Mouse (Mus musculus): ENCODE measurements around the gene Sema4f.

Gene Sema4f

GRCm38 (mm10) chr6:82939167-82939912 is at the start of gene Sema4f:
Gene Sema4f (minus strand): TSS chr6:82939769.
- peak; percentile 64 for DNase-seq

GRCm38 (mm10) chr6:82987411-82987971 is 47.9 kb upstream of the Sema4f start:
- no peak for DNase-seq

- peak; percentile 59 for DNase-seq
These were observed 31.5 kb upstream of the Sema4f start for GRCm38 (mm10) chr6:82971031-82971430.

GRCm38 (mm10) chr6:82969249-82970084 is 29.9 kb upstream of the Sema4f start:
- no peak for DNase-seq

- no peak for DNase-seq
These were observed 22.1 kb upstream of the Sema4f start for GRCm38 (mm10) chr6:82961664-82962063.

GRCm38 (mm10) chr6:82956553-82957251 is 17.1 kb upstream of the Sema4f start:
- DNase-seq = peak; percentile 10

GRCm38 (mm10) chr6:82946651-82947050 is 7.1 kb upstream of the Sema4f start, which contains the start of gene M1ap:
Gene M1ap (plus strand): TSS chr6:82946902.
- no peak for DNase-seq

GRCm38 (mm10) chr6:82945750-82946149 is 6.2 kb upstream of the Sema4f start:
- peak; percentile 37 for DNase-seq

- peak; percentile 3 for DNase-seq
These were observed 1.2 kb upstream of the Sema4f start for GRCm38 (mm10) chr6:82940765-82941164.

- no peak for DNase-seq
These were observed 4.8 kb downstream of the Sema4f start for GRCm38 (mm10) chr6:82934616-82935230.

GRCm38 (mm10) chr6:82927617-82928016 is 12.0 kb downstream of the Sema4f start:
- no peak for DNase-seq

GRCm38 (mm10) chr6:82926528-82926927 is 13.0 kb downstream of the Sema4f start:
- DNase-seq = no peak

- no peak for DNase-seq
These were observed 13.5 kb downstream of the Sema4f start for GRCm38 (mm10) chr6:82926106-82926505.

GRCm38 (mm10) chr6:82925005-82925404 is 14.6 kb downstream of the Sema4f start:
- DNase-seq = no peak

GRCm38 (mm10) chr6:82921426-82922224 is 17.9 kb downstream of the Sema4f start:
- DNase-seq = peak; percentile 40

- peak; percentile 46 for DNase-seq
These were observed 20.0 kb downstream of the Sema4f start for GRCm38 (mm10) chr6:82919520-82919919.

- DNase-seq = no peak
These were observed 21.2 kb downstream of the Sema4f start for GRCm38 (mm10) chr6:82918371-82918770.

- DNase-seq = peak; percentile 70
These were observed 21.8 kb downstream of the Sema4f start for GRCm38 (mm10) chr6:82917778-82918129.

GRCm38 (mm10) chr6:82917076-82917777 is 22.3 kb downstream of the Sema4f start:
- no peak for DNase-seq

GRCm38 (mm10) chr6:82916459-82916858 is 23.1 kb downstream of the Sema4f start:
- DNase-seq = no peak

GRCm38 (mm10) chr6:82915889-82916288 is 23.7 kb downstream of the Sema4f start:
- peak; percentile 84 for DNase-seq
